Mouse (Mus musculus) stomach, embryonic 14.5 days (tissue): Measurements from ENCODE around the gene Atp8a1. TPM values are rescaled to one million over a fixed set of nuclear protein-coding genes. Genes with fewer than 3 reads are reported as not detected.

ENCODE experiments used
- ATAC-seq: fragments of 200-750 bp; cut with Nextera tagmentation; 2 replicates; pipeline ENCODE4 v1.8.0; 2017; ENCODE audit warnings: low read depth, moderate TSS enrichment; ENCODE audit not compliant: insufficient number of reproducible peaks, insufficient read depth, low FRiP score
- H3K27ac ChIP-seq: fragments of 300-500 bp; sonication (generic); 2 replicates; pipeline ENCODE4 v1.5.1; 2014; ENCODE audit warnings: mild to moderate bottlenecking, low read length, moderate library complexity, mixed read lengths
- H3K27me3 ChIP-seq: fragments of 300-500 bp; sonication (generic); 2 replicates; pipeline ENCODE4 v1.6.1; 2014; ENCODE audit warnings: low read length, control low read depth, mixed read lengths; ENCODE audit not compliant: control insufficient read depth, insufficient read depth
- H3K36me3 ChIP-seq: fragments of 300-500 bp; sonication (generic); 2 replicates; pipeline ENCODE4 v1.6.1; 2014; ENCODE audit warnings: mild to moderate bottlenecking, control low read depth, low read length, moderate library complexity, mixed read lengths; ENCODE audit not compliant: control insufficient read depth, insufficient read depth
- H3K4me1 ChIP-seq: fragments of 300-500 bp; sonication (generic); 2 replicates; pipeline ENCODE4 v1.6.1; 2014; ENCODE audit warnings: low read length, control low read depth, mixed read lengths; ENCODE audit not compliant: control insufficient read depth, insufficient read depth
- H3K4me2 ChIP-seq: fragments of 300-500 bp; sonication (generic); replicated peaks from 2 replicates; pipeline ENCODE4 v1.6.1; 2014; ENCODE audit warnings: low read depth, low read length, control low read depth
- H3K4me3 ChIP-seq: fragments of 300-500 bp; sonication (generic); 2 replicates; pipeline ENCODE4 v1.5.1; 2014; ENCODE audit warnings: low read depth, low read length, control low read depth
- H3K9ac ChIP-seq: fragments of 300-500 bp; sonication (generic); replicated peaks from 2 replicates; pipeline ENCODE4 v1.6.1; 2014; ENCODE audit warnings: low read depth, mild to moderate bottlenecking, control low read depth, low read length, moderate library complexity, mixed read lengths
- H3K9me3 ChIP-seq: fragments of 300-500 bp; sonication (generic); 2 replicates; pipeline ENCODE4 v1.6.1; 2016; ENCODE audit warnings: low read depth, low read length, control low read depth; ENCODE audit not compliant: control insufficient read depth
- WGBS: fragments of 180-500 bp; shearing (Covaris S2); extraction: QIAGEN DNeasy Blood & Tissue Kit; methylation state at CpG from one replicate; pipeline ENCODE4 v1.1.7; 2014; 5-methylcytosine and 5-hydroxymethylcytosine counted together
- polyA plus RNA-seq: library from polyadenylated mRNA; unstranded; fragments of >200 nt; fragmentation: Nextera tagmentation; extraction: Ambion mirVana; gene quantifications from 2 replicates; pipeline ENCODE4 v1.2.1, GENCODE M21; 2014

Atp8a1 gene
- polyA plus RNA-seq, 1 experiment from 2014 or later = 8.6 TPM

DNA sequence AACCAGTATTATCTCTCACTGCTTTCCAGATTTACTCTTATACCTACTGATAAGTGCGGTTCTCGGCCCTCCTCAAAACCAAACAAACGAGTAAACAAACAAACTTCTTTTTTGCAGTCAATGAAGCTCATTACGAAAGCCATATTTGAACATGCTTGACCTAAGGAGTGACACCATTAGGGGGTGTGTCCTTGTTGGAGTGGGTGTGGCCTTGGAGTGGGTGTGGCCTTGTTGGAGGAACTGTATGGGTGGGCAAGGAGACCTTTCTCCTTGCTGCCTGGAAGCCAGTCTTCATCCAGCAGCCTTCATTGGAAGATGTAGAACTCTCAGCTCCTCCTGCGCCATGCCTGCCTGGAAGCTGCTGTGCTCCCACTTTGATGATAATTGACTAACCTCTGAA is 13.4 kb downstream of the Atp8a1 start:
- no peaks in the 10 kb centered on the region for H3K36me3 ChIP-seq
- no peak overlapping the region for H3K27ac ChIP-seq
- ATAC-seq = no peak
- H3K9me3 ChIP-seq = no peaks in the 10 kb centered on the region
- no peak overlapping the region for H3K4me3 ChIP-seq
- H3K27me3 ChIP-seq = no peaks in the 10 kb centered on the region
- no peak overlapping the region for H3K9ac ChIP-seq
- no peaks in the 10 kb centered on the region for H3K4me1 ChIP-seq
- WGBS = 88% methylated on average over 5 of the region's 5 CpGs
- H3K4me2 ChIP-seq = no peak overlapping the region

DNA sequence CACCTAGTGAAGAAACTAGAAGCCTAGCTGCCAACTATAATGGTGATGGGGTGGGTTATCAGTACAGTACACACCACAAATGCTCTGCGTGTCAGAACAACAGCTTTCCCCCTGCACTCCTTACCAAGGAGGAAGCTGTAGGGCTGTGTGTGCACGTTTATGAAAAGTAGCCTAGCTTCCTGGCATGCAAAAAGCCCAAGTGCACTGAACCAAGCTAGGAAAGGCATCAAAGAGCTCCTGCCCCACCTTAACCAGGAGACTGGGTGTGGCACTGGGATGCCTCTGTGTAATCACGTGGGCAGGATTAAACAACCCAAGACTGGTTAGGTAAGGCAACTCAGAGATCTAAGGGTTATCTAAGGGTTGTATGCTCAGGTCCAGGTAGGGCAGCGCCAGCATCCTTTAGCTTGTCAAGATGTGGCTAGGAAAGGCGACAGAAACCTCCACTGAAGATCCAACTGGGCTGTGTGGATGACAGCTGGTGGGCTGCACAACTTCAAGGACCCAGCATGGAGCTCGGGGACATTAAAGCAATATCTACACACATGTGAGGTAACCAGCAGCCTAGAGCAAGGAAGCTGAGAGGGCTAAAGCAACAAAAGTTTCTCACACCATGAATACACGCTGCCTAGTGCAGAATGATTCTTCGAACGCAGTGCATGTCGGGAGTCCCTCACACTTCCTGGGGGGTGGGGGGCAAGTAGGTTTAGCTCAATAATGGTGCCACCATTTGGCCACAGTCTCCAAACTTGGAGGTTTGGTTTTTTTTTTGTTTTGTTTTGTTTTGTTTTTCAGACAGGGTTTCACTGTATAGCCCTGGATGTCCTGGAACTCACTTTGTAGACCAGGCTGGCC is 15.7 kb downstream of the Atp8a1 start:
- no peak overlapping the region for H3K9ac ChIP-seq
- H3K4me3 ChIP-seq = no peak overlapping the region
- H3K36me3 ChIP-seq = no peaks in the 10 kb centered on the region
- ATAC-seq = peak; percentile 23
- no peaks in the 10 kb centered on the region for H3K27me3 ChIP-seq
- no peaks in the 10 kb centered on the region for H3K9me3 ChIP-seq
- H3K4me2 ChIP-seq = no peak overlapping the region
- no peaks in the 10 kb centered on the region for H3K4me1 ChIP-seq
- WGBS = 69% methylated on average over 10 of the region's 10 CpGs
- H3K27ac ChIP-seq = no peak overlapping the region

DNA sequence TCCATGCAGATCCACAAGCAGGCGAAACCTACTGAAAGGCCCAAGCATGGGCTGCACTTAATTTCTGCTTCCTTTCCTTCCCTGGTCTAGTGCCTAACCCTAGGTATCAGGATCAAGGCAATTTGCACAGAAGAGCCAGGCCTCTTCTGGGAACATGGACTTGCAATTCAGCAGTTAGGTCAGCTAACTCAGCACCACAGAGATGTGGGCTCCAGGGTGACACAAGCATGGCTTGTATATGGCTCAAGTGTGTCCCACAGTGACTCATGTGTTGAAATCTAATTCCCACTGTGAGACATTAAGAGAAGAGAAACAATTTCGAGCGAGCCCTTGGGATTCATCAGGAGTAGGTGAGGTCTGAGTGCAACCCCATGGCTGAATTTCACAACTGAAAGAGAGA is 18.9 kb downstream of the Atp8a1 start:
- WGBS = 88% methylated on average over 3 of the region's 3 CpGs
- no peak overlapping the region for H3K9ac ChIP-seq
- H3K27me3 ChIP-seq = no peaks in the 10 kb centered on the region
- H3K9me3 ChIP-seq = no peaks in the 10 kb centered on the region
- no peaks in the 10 kb centered on the region for H3K36me3 ChIP-seq
- 0 out of 2 replicates have a peak, but pooled peaks cover 3% of the 10 kb centered on the region for H3K4me1 ChIP-seq
- ATAC-seq = no peak
- H3K27ac ChIP-seq = no peak overlapping the region
- no peak overlapping the region for H3K4me3 ChIP-seq
- no peak overlapping the region for H3K4me2 ChIP-seq

DNA sequence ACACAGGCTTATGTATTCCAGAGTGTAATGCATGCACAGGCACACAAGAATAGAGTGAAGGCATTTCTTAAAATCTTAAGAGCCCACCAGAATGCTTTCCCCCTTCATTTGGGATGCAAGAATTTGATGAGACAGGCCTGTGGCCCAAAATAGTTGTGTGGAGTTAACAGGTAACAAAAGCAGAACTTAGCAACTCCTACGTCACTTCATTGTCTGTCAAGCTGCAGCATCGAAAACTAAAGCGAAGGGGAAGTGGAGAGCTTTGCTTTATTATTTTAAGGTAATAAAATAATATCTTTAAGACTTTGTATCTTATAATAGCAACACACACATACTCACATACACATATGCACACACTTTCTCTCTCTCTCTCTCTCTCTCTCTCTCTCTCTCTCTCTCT is 20.3 kb downstream of the Atp8a1 start:
- H3K4me1 ChIP-seq = 0 out of 2 replicates have a peak, but pooled peaks cover 3% of the 10 kb centered on the region
- ATAC-seq = no peak
- no peak overlapping the region for H3K4me3 ChIP-seq
- H3K27ac ChIP-seq = no peak overlapping the region
- no peak overlapping the region for H3K9ac ChIP-seq
- H3K36me3 ChIP-seq = no peaks in the 10 kb centered on the region
- 91% methylated on average over 3 of the region's 3 CpGs for WGBS
- no peak overlapping the region for H3K4me2 ChIP-seq
- H3K9me3 ChIP-seq = no peaks in the 10 kb centered on the region
- H3K27me3 ChIP-seq = no peaks in the 10 kb centered on the region

DNA sequence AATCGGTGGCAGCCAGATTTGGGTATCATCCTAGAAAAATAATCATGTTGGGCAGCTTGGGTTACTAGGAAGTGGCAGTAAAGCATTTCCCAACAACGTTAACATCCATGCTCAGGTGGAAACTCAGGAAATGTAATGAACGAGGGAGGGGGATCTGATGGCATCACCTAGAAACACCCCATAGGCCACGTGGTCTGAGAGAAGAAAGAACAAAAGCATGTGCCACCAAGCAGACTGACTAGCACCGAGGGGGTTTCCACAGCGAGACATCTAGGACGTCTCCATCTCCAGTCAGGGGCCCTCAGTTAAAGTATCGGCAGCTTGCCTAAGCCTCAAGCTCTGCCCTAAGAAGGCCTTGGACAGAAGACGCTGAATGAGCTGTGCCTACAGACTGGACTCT is 21.0 kb downstream of the Atp8a1 start:
- no peak for ATAC-seq
- no peak overlapping the region for H3K4me3 ChIP-seq
- H3K9me3 ChIP-seq = no peaks in the 10 kb centered on the region
- no peak overlapping the region for H3K27ac ChIP-seq
- no peak overlapping the region for H3K4me2 ChIP-seq
- no peak overlapping the region for H3K9ac ChIP-seq
- 84% methylated on average over 9 of the region's 9 CpGs for WGBS
- H3K36me3 ChIP-seq = no peaks in the 10 kb centered on the region
- no peaks in the 10 kb centered on the region for H3K27me3 ChIP-seq
- H3K4me1 ChIP-seq = 0 out of 2 replicates have a peak, but pooled peaks cover 3% of the 10 kb centered on the region

DNA sequence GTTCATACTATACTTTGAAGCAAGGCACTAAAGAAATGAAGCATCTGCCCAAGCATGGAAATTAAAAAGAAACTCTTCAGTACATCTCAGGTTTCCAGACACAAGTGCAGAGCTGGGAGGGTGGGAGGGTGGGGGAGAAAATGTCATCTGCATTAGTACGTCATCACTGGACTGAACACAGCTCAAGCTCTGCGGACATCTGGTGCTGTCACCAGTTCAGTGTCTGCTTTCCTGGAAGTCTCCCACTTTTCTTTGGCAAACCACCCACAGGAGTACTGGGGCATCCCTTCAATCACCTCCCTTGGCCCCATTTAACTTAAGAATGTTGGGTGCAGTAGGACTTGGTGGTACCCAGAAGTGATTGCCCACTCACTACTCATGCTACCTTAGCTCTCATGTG is 22.6 kb downstream of the Atp8a1 start:
- H3K4me1 ChIP-seq = 0 out of 2 replicates have a peak, but pooled peaks cover 3% of the 10 kb centered on the region
- 60% methylated on average over 2 of the region's 2 CpGs for WGBS
- no peak overlapping the region for H3K4me2 ChIP-seq
- no peaks in the 10 kb centered on the region for H3K27me3 ChIP-seq
- H3K9me3 ChIP-seq = no peaks in the 10 kb centered on the region
- no peak overlapping the region for H3K4me3 ChIP-seq
- H3K9ac ChIP-seq = no peak overlapping the region
- no peak overlapping the region for H3K27ac ChIP-seq
- H3K36me3 ChIP-seq = no peaks in the 10 kb centered on the region
- ATAC-seq = no peak

DNA sequence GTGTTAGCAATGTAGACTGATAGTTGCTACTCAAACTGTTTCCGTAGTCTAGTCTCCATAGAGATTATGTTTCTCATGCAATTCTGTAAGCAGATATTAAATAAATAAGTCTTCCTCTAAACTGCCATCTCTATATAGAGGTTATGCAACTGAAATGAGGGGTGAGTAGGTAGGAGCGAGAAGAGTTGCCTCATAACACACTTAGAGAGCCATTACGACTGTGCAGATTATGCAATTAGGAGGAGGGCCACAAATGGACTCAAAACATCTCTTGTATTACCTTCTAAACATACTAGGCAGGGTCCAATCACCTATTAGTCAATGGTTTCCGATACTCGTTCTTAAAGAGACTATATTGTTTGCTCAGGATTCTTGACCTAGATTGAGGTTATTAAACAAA is 23.5 kb downstream of the Atp8a1 start:
- no peak for ATAC-seq
- Histone ChIP-seq H3K36me3 (no peaks in the 10 kb centered on the region), H3K9me3 (no peaks in the 10 kb centered on the region), H3K4me3 (no peak overlapping the region), H3K4me2 (no peak overlapping the region), H3K27ac (no peak overlapping the region), H3K27me3 (no peaks in the 10 kb centered on the region), H3K9ac (no peak overlapping the region), H3K4me1 (0 out of 2 replicates have a peak, but pooled peaks cover 3% of the 10 kb centered on the region)
- 80% methylated on average over 5 of the region's 5 CpGs for whole genome bisulfite sequencing

DNA sequence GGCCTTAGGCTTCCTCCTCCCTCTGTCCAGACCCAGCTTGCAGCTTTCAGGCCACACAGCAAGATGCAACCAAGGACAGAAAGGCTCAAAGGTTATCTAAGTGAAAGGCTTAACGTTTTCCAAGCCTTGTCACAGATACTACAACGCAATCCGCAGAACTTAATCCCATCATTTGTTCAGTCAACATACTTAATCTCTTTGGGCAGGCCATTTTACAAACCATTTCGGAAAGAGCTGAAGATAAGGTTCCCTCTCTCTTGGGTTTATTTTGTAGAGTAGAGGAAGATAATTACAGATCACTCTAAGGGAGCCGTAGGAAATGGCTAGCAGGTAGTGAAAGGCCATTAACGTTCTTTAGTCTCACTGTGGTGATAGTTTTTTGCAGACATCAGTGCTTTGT is 24.6 kb downstream of the Atp8a1 start:
- Histone ChIP-seq H3K36me3 (no peaks in the 10 kb centered on the region), H3K27ac (no peak overlapping the region), H3K27me3 (no peaks in the 10 kb centered on the region), H3K9ac (no peak overlapping the region), H3K4me3 (no peak overlapping the region), H3K4me1 (0 out of 2 replicates have a peak, but pooled peaks cover 3% of the 10 kb centered on the region), H3K9me3 (no peaks in the 10 kb centered on the region), H3K4me2 (no peak overlapping the region)
- WGBS = 33% methylated on average over 6 of the region's 6 CpGs
- no peak for ATAC-seq
